Mouse (Mus musculus) heart, embryonic 16.5 days (tissue): ENCODE measurements at regions not wholly inside any gene's neighbourhood (a gene's known extent, or its start where the extent isn't known, plus 50 kb on each side); places are given as distances from the start of the nearest gene placed in this dataset.

Experiments used
- ATAC-seq: fragments of 200-750 bp; cut with Nextera tagmentation; replicated peaks from 2 replicates; pipeline ENCODE4 v1.8.0; 2017; ENCODE audit warnings: moderate number of reproducible peaks; ENCODE audit not compliant: insufficient read depth, low FRiP score; ENCODE audit errors: extremely low read depth
- H3K27ac ChIP-seq: fragments of 300-500 bp; sonication (generic); 2 replicates; pipeline ENCODE4 v1.5.1; 2014; ENCODE audit warnings: mild to moderate bottlenecking, low read length, control low read depth, moderate library complexity
- H3K27me3 ChIP-seq: fragments of 300-500 bp; sonication (generic); 2 replicates; pipeline ENCODE4 v1.6.1; 2014; ENCODE audit warnings: low read length, mixed read lengths; ENCODE audit not compliant: control insufficient read depth, insufficient read depth
- H3K36me3 ChIP-seq: fragments of 300-500 bp; sonication (generic); 2 replicates; pipeline ENCODE4 v1.6.1; 2014; ENCODE audit not compliant: control insufficient read depth, insufficient read depth
- H3K4me1 ChIP-seq: fragments of 300-500 bp; sonication (generic); 2 replicates; pipeline ENCODE4 v1.6.1; 2014; ENCODE audit warnings: low read length, mixed read lengths; ENCODE audit not compliant: control insufficient read depth, insufficient read depth
- H3K4me2 ChIP-seq: fragments of 300-500 bp; sonication (generic); 2 replicates; pipeline ENCODE4 v1.6.1; 2014; ENCODE audit warnings: low read depth, mild to moderate bottlenecking, control low read depth, low read length
- H3K4me3 ChIP-seq: fragments of 300-500 bp; sonication (generic); 2 replicates; pipeline ENCODE4 v1.5.1; 2014; ENCODE audit warnings: mild to moderate bottlenecking, control low read depth, low read length
- H3K9ac ChIP-seq: fragments of 300-500 bp; sonication (generic); 2 replicates; pipeline ENCODE4 v1.6.1; 2014; ENCODE audit warnings: low read length, control low read depth
- H3K9me3 ChIP-seq: fragments of 300-500 bp; sonication (generic); replicated peaks from 2 replicates; pipeline ENCODE4 v1.6.1; 2016; ENCODE audit warnings: low read length; ENCODE audit not compliant: control insufficient read depth
- WGBS: fragments of 180-500 bp; shearing (Covaris S2); extraction: QIAGEN DNeasy Blood & Tissue Kit; methylation state at CpG from one replicate; pipeline ENCODE4 v1.1.7; 2014; 5-methylcytosine and 5-hydroxymethylcytosine counted together

- H3K4me3 ChIP-seq: no peak overlapping the region
- no peak overlapping the region for H3K4me2 ChIP-seq
- WGBS: 81% methylated on average over 5 of the region's 5 CpGs
- ATAC-seq: no peak
- H3K36me3 ChIP-seq: no peaks in the 10 kb centered on the region
- no peaks in the 10 kb centered on the region for H3K9me3 ChIP-seq
- no peak overlapping the region for H3K9ac ChIP-seq
- no peak overlapping the region for H3K27ac ChIP-seq
- no peaks in the 10 kb centered on the region for H3K27me3 ChIP-seq
- no peaks in the 10 kb centered on the region for H3K4me1 ChIP-seq
Observed at GRCm38 (mm10) chr6:14195351-14195750, 324.0 kb upstream of the 2610001J05Rik start.

- no peak overlapping the region for H3K27ac ChIP-seq
- no peak overlapping the region for H3K4me3 ChIP-seq
- H3K36me3 ChIP-seq: no peaks in the 10 kb centered on the region
- H3K9me3 ChIP-seq: no peaks in the 10 kb centered on the region
- no peak overlapping the region for H3K9ac ChIP-seq
- 76% methylated on average over 4 of the region's 4 CpGs for WGBS
- no peaks in the 10 kb centered on the region for H3K27me3 ChIP-seq
- no peak overlapping the region for H3K4me2 ChIP-seq
- no peak for ATAC-seq
- H3K4me1 ChIP-seq: no peaks in the 10 kb centered on the region
Observed at GRCm38 (mm10) chr6:14191387-14192023, 320.2 kb upstream of the 2610001J05Rik start.

- no peak overlapping the region for H3K27ac ChIP-seq
- peaks cover 9% of the 10 kb centered on the region for H3K9me3 ChIP-seq
- H3K36me3 ChIP-seq: no peaks in the 10 kb centered on the region
- 47% methylated on average over 2 of the region's 2 CpGs for WGBS
- no peaks in the 10 kb centered on the region for H3K4me1 ChIP-seq
- no peak overlapping the region for H3K4me2 ChIP-seq
- no peak for ATAC-seq
- H3K27me3 ChIP-seq: no peaks in the 10 kb centered on the region
- no peak overlapping the region for H3K4me3 ChIP-seq
- no peak overlapping the region for H3K9ac ChIP-seq
Observed at GRCm38 (mm10) chr6:14185921-14186420, 314.7 kb upstream of the 2610001J05Rik start.

- ATAC-seq: no peak
- Histone ChIP-seq H3K36me3 (no peaks in the 10 kb centered on the region), H3K4me2 (0 out of 2 replicates have a peak overlapping the region, but pooled peaks have one; percentile 8), H3K9me3 (no peaks in the 10 kb centered on the region), H3K9ac (no peak overlapping the region), H3K4me3 (no peak overlapping the region), H3K27ac (peak overlapping the region; percentile 1; the same call in 1 of the 2 replicates), H3K27me3 (no peaks in the 10 kb centered on the region), H3K4me1 (no peaks in the 10 kb centered on the region)
Observed at GRCm38 (mm10) chr6:14147370-14147769, 276.1 kb upstream of the 2610001J05Rik start.

GRCm38 (mm10) chr6:14146394-14146793 is 275.1 kb upstream of the 2610001J05Rik start:
- 87% methylated on average over 4 of the region's 4 CpGs for WGBS
- Histone ChIP-seq H3K9me3 (no peaks in the 10 kb centered on the region), H3K27ac (no peak overlapping the region), H3K4me3 (no peak overlapping the region), H3K4me1 (no peaks in the 10 kb centered on the region), H3K4me2 (no peak overlapping the region), H3K36me3 (no peaks in the 10 kb centered on the region), H3K27me3 (no peaks in the 10 kb centered on the region), H3K9ac (no peak overlapping the region)
- ATAC-seq: no peak

GRCm38 (mm10) chr6:14142107-14142751 is 270.9 kb upstream of the 2610001J05Rik start:
- H3K27ac ChIP-seq: no peak overlapping the region
- H3K4me1 ChIP-seq: no peaks in the 10 kb centered on the region
- no peaks in the 10 kb centered on the region for H3K9me3 ChIP-seq
- H3K4me3 ChIP-seq: no peak overlapping the region
- H3K27me3 ChIP-seq: no peaks in the 10 kb centered on the region
- no peak overlapping the region for H3K9ac ChIP-seq
- WGBS: 79% methylated on average over 8 of the region's 8 CpGs
- no peak overlapping the region for H3K4me2 ChIP-seq
- no peaks in the 10 kb centered on the region for H3K36me3 ChIP-seq
- no peak for ATAC-seq

GRCm38 (mm10) chr6:14130392-14131144 is 259.2 kb upstream of the 2610001J05Rik start:
- no peaks in the 10 kb centered on the region for H3K36me3 ChIP-seq
- no peaks in the 10 kb centered on the region for H3K9me3 ChIP-seq
- ATAC-seq: no peak
- H3K27ac ChIP-seq: no peak overlapping the region
- no peaks in the 10 kb centered on the region for H3K27me3 ChIP-seq
- no peaks in the 10 kb centered on the region for H3K4me1 ChIP-seq
- H3K4me3 ChIP-seq: no peak overlapping the region
- H3K4me2 ChIP-seq: no peak overlapping the region
- H3K9ac ChIP-seq: no peak overlapping the region
- WGBS: 75% methylated on average over 1 of the region's 1 CpGs

GRCm38 (mm10) chr6:14129394-14129793 is 258.1 kb upstream of the 2610001J05Rik start:
- Histone ChIP-seq H3K9ac (no peak overlapping the region), H3K4me1 (no peaks in the 10 kb centered on the region), H3K9me3 (no peaks in the 10 kb centered on the region), H3K4me2 (no peak overlapping the region), H3K4me3 (no peak overlapping the region), H3K27me3 (no peaks in the 10 kb centered on the region), H3K27ac (no peak overlapping the region), H3K36me3 (no peaks in the 10 kb centered on the region)
- no peak for ATAC-seq

- Histone ChIP-seq H3K27ac (no peak overlapping the region), H3K4me2 (no peak overlapping the region), H3K9me3 (no peaks in the 10 kb centered on the region), H3K4me3 (no peak overlapping the region), H3K9ac (no peak overlapping the region), H3K4me1 (no peaks in the 10 kb centered on the region), H3K36me3 (no peaks in the 10 kb centered on the region), H3K27me3 (no peaks in the 10 kb centered on the region)
- ATAC-seq: no peak
- 87% methylated on average over 3 of the region's 3 CpGs for whole genome bisulfite sequencing
Observed at GRCm38 (mm10) chr6:14122311-14122710, 251.0 kb upstream of the 2610001J05Rik start.
